Mouse (Mus musculus) regulatory T cell (primary cell): ENCODE measurements around the gene Jak1.

ENCODE experiments used
- in situ Hi-C: fragments of 300-600 bp; cut with MboI, MseI; formaldehyde crosslinking; loops from one replicate; pipeline ENCODE4 v1.15.1; 2025; ENCODE audit warnings: high pct_unique_total_duplicates

Gene Jak1

DNA sequence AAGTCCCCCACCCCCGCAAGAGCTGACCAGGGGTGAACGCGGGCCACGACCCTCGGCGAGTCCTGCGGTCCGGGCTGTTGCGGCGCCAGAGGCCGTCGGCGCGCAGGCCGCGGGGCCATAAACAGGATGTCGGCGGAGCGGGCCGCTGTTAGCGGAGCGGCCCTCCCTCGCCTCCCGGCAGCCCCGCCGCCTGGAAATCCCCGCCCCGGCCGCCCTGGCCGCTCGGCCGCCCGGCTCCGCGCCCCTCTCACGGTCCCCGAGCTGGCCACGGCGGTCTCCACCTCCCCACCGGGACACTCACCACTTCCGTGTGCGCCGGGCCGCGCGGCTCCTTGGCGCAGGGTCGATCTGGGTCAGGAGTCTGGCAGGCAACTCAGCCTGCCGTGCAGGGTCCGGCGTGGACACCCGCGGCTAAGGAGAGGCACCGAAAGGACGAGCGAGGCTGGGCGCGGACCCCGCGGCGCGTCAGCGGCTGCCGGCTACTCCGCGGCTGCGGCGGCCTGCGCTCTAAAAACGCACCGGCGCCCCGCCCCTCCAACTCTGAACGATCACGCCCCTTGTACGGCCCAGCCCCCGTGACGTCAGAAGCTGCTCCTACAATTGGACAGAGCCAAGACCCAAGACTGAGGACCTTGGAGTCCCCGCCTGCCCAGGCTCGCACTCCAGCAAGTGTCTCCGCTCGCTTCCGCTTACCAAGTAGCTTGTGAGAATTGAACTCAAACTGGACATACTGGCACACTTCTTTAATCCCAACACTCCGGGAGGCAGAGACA is at the start of gene Jak1:
TSS of gene Jak1 (minus strand) at position 542 of the 773 bp plus-strand sequence.
- in situ Hi-C loops = no loop called here

- in situ Hi-C loops = no loop called here
Observed at GRCm38 (mm10) chr4:101312055-101312454, 47.0 kb upstream of the Jak1 start.

DNA sequence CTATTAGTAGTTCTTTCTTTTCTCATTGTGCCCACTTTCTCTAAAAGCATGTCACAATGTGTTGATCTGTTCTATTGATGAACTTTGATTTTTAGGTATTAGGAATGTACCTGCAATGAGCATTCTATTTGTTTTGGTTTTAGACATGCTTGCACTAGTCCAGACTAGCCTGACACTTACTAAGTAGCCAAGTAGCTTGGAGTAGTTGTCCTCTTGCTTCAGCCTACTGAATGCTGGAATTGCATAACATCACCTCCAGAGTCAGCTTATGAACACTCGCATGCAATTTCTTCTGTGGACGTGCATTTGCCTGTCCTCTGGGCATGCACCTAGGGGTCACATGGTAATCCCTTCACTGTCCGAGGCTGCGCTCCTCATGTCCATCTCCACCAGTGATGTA is 43.1 kb upstream of the Jak1 start:
- in situ Hi-C loops = no loop called here

DNA sequence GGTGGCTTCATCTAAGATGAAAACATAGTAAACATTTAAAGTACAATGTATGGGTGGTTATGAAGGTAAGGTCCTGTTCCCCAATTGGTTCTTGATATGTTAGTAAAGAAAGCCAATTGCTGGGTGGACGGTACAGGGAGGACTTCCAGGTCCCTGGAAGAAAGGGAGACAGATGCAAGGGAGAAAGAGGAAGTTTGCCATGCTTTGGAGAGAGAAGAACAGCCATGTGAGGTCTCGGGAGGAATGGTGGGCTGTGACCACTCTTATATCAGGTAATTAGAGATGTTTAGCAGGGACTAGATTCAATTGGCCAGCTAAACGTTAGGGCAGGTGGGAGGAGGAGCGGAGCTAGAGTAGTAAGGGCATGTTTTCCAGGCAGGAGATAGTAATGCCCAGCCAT is 42.2 kb upstream of the Jak1 start:
- in situ Hi-C loops = no loop called here

DNA sequence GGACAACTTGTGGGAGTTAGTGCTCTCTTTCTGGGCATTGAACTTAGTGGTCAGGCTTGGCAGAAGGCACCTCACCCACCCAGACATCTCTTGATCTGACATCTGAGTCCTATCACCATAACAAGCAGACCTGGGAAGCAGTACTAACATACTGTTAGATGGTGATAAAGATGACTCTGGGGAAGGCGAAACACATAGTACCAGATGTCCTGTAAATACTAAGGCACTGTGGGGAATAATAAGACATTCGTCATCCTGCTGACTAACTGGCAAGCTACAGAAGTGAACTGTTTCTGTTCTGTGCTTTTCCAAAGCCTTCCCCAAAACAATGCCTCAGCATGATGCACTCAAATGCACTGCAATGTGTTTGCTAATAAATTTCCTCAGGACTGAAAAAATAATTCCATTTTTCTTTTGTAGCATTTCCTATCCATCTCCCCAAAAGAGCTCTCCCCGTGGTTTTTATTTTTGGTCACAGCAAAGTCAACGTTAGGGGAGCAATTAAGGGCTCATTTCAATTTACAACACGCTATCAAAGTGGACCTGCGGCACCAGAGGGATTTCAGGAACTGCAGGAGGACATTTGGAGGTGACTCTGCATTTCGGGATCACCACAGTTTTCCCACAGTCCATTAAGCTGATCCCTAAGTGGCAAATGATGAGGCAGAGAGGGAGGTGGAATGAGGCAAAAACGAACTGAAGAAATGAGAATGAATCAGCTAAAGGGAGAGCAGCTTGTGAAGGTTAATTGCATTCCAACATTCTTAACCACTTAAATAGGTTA is 41.2 kb upstream of the Jak1 start:
- in situ Hi-C loops = no loop called here

- in situ Hi-C loops = no loop called here
Observed at GRCm38 (mm10) chr4:101305126-101305525, 40.0 kb upstream of the Jak1 start.

DNA sequence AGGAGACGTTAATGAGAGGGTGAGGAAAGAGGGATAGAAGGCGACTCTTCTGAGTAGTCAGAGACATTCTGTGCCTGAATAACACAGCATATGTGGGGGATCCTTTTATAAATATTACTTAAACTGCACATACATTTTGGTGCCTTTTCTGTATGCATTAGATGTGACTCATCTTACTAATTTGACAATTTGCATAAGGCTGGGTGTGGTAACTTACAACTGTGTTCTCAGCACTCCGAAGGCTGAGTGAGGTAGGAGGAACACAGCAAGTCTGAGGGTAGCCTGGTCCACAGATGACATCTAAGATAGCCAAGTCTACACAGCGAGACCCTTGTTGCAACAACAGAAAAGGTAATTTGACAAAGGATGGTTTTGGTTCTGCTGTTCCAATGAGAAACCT is 39.0 kb upstream of the Jak1 start:
- in situ Hi-C loops = no loop called here

GRCm38 (mm10) chr4:101300392-101300910 is 35.4 kb upstream of the Jak1 start:
- in situ Hi-C loops = no loop called here

GRCm38 (mm10) chr4:101298311-101298990 is 33.4 kb upstream of the Jak1 start:
- in situ Hi-C loops = loop anchor here (5.0 kb wide), 2 partner anchors 46 to 54 kb away; no protein-coding TSS in a partner anchor

DNA sequence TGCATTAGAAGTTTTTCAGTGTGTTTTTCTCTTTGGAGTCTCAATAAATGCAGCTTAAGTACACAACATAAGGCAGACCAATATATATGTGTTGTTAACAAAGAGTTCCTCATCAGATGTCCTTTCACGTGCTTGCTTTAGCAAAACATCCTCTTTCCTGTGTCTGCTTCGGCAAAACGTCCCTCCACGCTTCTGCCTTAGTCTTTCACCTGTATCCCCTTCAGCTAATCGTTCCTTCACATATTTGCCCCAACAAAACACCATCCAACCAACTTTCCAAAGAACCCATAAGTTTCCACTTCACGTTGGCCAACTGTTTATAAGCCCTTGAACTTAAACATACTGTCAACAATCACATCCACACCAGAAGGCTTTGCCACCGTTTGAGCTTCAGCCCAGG is 31.8 kb upstream of the Jak1 start:
- in situ Hi-C loops = loop anchor here (5.0 kb wide), 2 partner anchors 45 to 55 kb away; no protein-coding TSS in a partner anchor

GRCm38 (mm10) chr4:101295788-101296187 is 30.7 kb upstream of the Jak1 start:
- in situ Hi-C loops = loop anchor here (5.0 kb wide), 2 partner anchors 43 to 57 kb away; no protein-coding TSS in a partner anchor

DNA sequence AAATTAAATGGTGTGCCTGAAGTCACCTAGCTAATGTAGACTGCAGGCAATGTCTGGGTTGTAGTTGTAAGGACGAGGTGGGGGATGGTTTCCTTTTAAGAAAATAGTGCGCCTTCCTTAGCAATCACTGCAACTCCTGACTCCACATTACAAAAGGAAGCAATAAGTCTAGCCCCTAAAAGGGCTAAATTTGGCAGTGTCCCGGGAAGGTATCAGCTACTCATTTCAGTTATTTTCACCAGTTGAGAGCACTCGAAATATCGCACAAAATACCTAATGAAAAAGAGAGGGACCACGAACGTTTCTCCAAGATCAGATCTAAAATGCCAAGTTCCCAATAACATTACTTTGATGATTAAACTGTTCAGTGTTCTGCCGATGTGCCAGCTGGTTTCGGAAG is 28.6 kb upstream of the Jak1 start:
- in situ Hi-C loops = no loop called here

DNA sequence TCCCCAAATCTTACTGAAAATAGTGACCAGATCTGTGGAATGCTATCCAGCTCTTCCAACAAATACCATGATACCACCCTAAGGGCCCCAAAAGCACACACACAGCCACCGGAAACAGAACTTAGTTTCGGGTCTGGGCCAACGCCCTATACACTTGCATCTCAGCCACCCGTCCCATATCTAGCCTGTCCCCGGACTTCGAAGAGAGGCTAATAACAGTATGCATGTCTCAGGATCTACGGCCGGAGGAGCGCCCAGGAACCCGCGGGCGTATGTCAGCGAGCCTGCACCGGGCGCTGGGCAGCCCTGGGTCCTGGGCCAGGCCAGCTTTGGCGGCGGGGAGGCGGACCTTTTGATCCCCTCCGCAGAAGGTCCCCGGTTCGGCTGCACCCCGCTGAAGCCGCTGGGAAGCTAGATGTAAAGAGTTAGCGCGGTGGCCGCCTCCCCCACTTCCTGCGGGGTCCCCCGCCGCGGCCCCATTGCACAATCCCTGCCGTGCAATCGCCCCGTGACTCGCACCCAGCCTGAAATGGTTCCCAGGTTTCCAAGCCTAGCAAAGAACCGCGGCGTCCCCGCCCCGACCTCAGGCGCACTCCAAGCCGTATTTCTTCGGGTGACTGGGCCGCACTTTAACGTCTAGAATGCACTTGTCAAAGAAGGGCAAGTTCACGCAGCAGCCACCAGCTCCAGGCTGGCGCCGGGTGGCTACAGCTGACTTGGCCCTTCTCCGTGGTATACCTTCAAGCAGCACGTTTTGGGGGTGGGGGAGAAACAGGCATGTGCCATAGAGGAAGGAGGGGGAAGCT is 27.9 kb upstream of the Jak1 start:
- in situ Hi-C loops = no loop called here

- in situ Hi-C loops = no loop called here
Observed at GRCm38 (mm10) chr4:101292028-101292735, 27.1 kb upstream of the Jak1 start.

DNA sequence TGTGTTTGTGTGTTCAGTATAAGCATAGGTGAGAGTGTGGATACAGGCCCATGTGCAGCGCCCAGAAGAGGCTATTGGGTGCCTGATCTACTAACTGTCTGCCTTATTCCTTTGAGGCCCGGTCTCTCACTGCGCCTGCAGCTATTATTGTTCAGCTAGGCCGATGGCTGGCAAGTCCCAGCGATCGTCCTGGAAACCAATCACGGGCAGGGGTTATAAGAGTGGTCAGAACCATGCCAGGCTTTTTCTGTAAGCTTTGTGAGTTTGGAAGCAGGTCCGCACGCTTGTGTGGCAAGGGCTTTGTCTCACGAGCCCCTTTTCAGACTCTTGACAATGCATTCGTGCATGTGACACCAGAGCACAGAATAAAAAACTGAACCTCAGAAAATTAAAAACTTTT is 23.2 kb upstream of the Jak1 start:
- in situ Hi-C loops = no loop called here

GRCm38 (mm10) chr4:101286562-101286961 is 21.5 kb upstream of the Jak1 start:
- in situ Hi-C loops = no loop called here

GRCm38 (mm10) chr4:101285906-101286432 is 20.9 kb upstream of the Jak1 start:
- in situ Hi-C loops = no loop called here

GRCm38 (mm10) chr4:101283938-101284337 is 18.9 kb upstream of the Jak1 start:
- in situ Hi-C loops = no loop called here

DNA sequence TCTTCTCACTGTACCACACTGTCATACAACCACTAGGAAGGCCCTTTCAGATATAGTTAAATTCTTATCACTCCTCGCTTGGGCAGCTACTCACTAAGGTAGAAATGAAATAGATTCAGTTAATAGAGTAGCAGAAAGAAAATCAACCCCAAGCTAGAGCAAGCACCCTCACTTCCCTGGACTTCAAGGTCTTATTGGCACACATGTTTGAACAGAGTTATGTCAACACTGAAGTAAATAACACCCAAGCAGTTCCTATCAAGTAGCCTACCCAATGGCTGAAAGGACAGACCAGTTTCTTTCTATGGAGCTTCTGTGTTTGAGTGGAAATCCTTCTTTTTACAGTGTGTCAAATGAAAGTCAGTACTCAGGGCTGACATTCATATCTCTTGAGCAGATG is 17.2 kb upstream of the Jak1 start:
- in situ Hi-C loops = no loop called here

DNA sequence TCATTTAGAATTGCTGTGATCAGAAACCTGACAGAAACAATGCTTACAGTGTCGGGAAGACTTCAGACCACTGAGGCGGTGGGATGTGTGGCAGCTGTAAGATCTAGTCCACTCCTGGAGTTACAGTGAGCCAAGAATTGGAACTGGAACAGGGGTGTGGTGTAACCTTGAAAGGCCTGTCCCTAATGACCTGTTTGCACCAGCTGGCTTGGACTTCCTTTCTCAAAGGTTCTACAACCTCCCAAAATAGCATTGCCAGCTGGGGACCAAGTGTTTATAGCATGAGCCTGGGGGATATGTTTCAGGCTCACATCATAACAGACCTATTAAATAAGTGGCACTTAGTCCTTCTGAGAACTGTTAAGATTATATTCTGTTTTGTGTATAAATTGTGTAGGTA is 15.0 kb upstream of the Jak1 start:
- in situ Hi-C loops = no loop called here
